Mouse (Mus musculus): ENCODE results near the gene Lman2l.

- TF ChIP-seq POLR2A (IDR thresholded peaks at IDR 0.05; ENCODE audit: insufficient read depth, low read depth, low read length) (no peak), CTCF (IDR thresholded peaks at IDR 0.05; ENCODE audit: insufficient read depth, low read depth, low read length) (no peak)
Observed at GRCm38 (mm10) chr1:36432999-36433398, 12.1 kb downstream of the Lman2l start.
